ENCODE assay signal across 11 mouse cellular contexts in the genomic region with DNA sequence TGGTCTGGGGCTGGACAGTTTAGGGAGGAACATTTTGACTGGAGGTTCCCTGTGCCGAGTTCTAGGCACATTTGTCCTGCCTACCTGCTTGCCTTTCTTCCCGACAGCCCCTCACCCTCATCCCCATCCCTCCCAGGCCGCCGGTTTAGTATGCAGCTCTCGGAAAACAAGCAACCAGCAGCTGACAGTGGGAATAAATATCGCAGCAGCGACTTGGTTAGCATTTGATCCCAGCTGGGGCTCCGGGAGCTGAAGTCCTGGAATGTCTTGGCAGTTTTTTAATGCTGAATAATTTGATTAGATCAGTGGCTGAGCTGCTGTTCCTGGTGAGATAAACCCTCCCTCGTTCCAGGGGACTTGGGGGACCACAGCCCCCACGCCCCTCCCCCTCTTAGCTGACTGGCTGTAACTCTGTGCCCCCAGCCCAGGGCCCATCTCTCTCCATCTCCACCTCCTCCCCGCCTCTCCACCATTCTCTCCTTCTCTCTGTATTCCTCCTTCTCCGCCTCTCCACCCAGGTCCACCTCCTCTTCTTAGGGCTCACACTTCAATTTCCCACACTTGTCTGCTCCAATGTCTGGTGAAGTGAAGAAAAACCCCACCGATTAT. TPM values are rescaled to one million over a fixed set of nuclear protein-coding genes. Genes with fewer than 3 reads are reported as not detected.
DNase-seq lines count a peak whose midpoint lies in the region; ATAC-seq and TF ChIP-seq lines count a peak whose summit lies in the region.
"Had no signal": no experiment of that assay in that cellular context is flagged by ENCODE, and none has a peak within 500 bp of the region (broad histone marks: within the 10 kb centered on the region; RNA-seq: fewer than 3 reads in every experiment).

No protein-coding gene starts in this region.

- no peaks in the 10 kb centered on the region for H3K9me3 ChIP-seq in kidney, postnatal 0 days (replicated peaks; ENCODE audit: low read length)
- no peaks in the 10 kb centered on the region for H3K9me3 ChIP-seq in embryonic facial prominence, embryonic 14.5 days (ENCODE audit: control insufficient read depth, low read length)
- H3K9me3 ChIP-seq in hindbrain, embryonic 10.5 days, result no peaks in the 10 kb centered on the region
- no peaks in the 10 kb centered on the region for H3K9me3 ChIP-seq in midbrain, embryonic 16.5 days (replicated peaks; ENCODE audit: control insufficient read depth, low read length, poor library complexity, severe bottlenecking)

- no peak overlapping the region for H3K4me3 ChIP-seq in kidney, postnatal 0 days (replicated peaks; ENCODE audit: low read depth, low read length)
- H3K4me3 ChIP-seq in embryonic facial prominence, embryonic 14.5 days (ENCODE audit: low read depth, low read length), result no peak overlapping the region
- no peak overlapping the region for H3K4me3 ChIP-seq in hindbrain, embryonic 10.5 days
- no peak overlapping the region for H3K4me3 ChIP-seq in midbrain, embryonic 16.5 days (ENCODE audit: low read depth, low read length)
- no peak overlapping the region for H3K4me3 ChIP-seq in cerebellum, adult 2 months (replicated peaks; ENCODE audit: insufficient read depth, low read depth, low read length)

- H3K27me3 ChIP-seq in kidney, postnatal 0 days (ENCODE audit: insufficient read depth, low read length), result peaks cover 13% of the 10 kb centered on the region; the same call in 1 of the 2 replicates
- H3K27me3 ChIP-seq in embryonic facial prominence, embryonic 14.5 days (replicated peaks; ENCODE audit: control insufficient read depth, insufficient read depth, low read length), result peaks cover 20% of the 10 kb centered on the region
- H3K27me3 ChIP-seq in hindbrain, embryonic 10.5 days (ENCODE audit: insufficient read depth, poor library complexity, severe bottlenecking), result peaks cover 66% of the 10 kb centered on the region
- H3K27me3 ChIP-seq in midbrain, embryonic 16.5 days (ENCODE audit: control insufficient read depth, insufficient read depth, low read depth, low read length), result peaks cover 4% of the 10 kb centered on the region; the same call in 1 of the 2 replicates
- no peaks in the 10 kb centered on the region for H3K27me3 ChIP-seq in cerebellum, adult 2 months (ENCODE audit: control insufficient read depth, insufficient read depth, low read length)

- DNase-seq in kidney, postnatal 0 days (ENCODE audit: low spot score), result peak; percentile 69
- no peak for DNase-seq in kidney, adult 9 months
- DNase-seq in embryonic facial prominence, embryonic 14.5 days (ENCODE audit: low spot score), result peak; percentile 85
- no peak for DNase-seq in hindbrain, embryonic 10.5 days (ENCODE audit: low spot score)
- no peak for DNase-seq in testis, postnatal 10 days (ENCODE audit: low spot score)
- no peak for DNase-seq in cerebellum, adult 2 months
- DNase-seq: adrenal gland, adult 8-10 months had no signal

- TF ChIP-seq CTCF in kidney, postnatal 0 days (IDR thresholded peaks at IDR 0.05; ENCODE audit: low read depth), result no peak
- TF ChIP-seq CTCF in cerebellum, adult 2 months (IDR thresholded peaks at IDR 0.05; ENCODE audit: borderline replicate concordance, insufficient read depth, low read depth, low read length), result no peak

- WGBS in kidney, postnatal 0 days, result 17% methylated on average over 13 of the region's 13 CpGs
- WGBS in embryonic facial prominence, embryonic 14.5 days, result 7% methylated on average over 13 of the region's 13 CpGs
- WGBS in hindbrain, embryonic 10.5 days, result 15% methylated on average over 13 of the region's 13 CpGs
- 5% methylated on average over 12 of the region's 13 CpGs for WGBS in midbrain, embryonic 16.5 days
- WGBS in cerebellum, adult 2 months, result 14% methylated on average over 13 of the region's 13 CpGs

- no peak for ATAC-seq in kidney, postnatal 0 days (replicated peaks; ENCODE audit: low FRiP score, low read depth)
- ATAC-seq in embryonic facial prominence, embryonic 14.5 days (ENCODE audit: low read depth), result peak; percentile 50
- ATAC-seq in midbrain, embryonic 16.5 days, result peak; percentile 50
- no peak for ATAC-seq in cerebellum, adult (ENCODE audit: insufficient number of reproducible peaks, low FRiP score, low TSS enrichment)

- no peak for TF ChIP-seq POLR2A in cerebellum, adult 2 months (IDR thresholded peaks at IDR 0.05; ENCODE audit: borderline replicate concordance, insufficient read depth, low read length)

- no peaks in the 10 kb centered on the region for H3K4me1 ChIP-seq in kidney, postnatal 0 days (replicated peaks; ENCODE audit: insufficient read depth, low read length)
- peaks cover 11% of the 10 kb centered on the region for H3K4me1 ChIP-seq in embryonic facial prominence, embryonic 14.5 days (ENCODE audit: control insufficient read depth, insufficient read depth, low read length)
- H3K4me1 ChIP-seq in hindbrain, embryonic 10.5 days (replicated peaks), result peaks cover 40% of the 10 kb centered on the region
- peaks cover 29% of the 10 kb centered on the region for H3K4me1 ChIP-seq in midbrain, embryonic 16.5 days (ENCODE audit: control insufficient read depth, insufficient read depth, low read length)
- H3K4me1 ChIP-seq in cerebellum, adult 2 months (ENCODE audit: control insufficient read depth, insufficient read depth, low read length), result no peaks in the 10 kb centered on the region

- H3K36me3 ChIP-seq in kidney, postnatal 0 days (ENCODE audit: insufficient read depth, low read length), result no peaks in the 10 kb centered on the region
- H3K36me3 ChIP-seq in embryonic facial prominence, embryonic 14.5 days (ENCODE audit: control insufficient read depth, insufficient read depth, low read length), result no peaks in the 10 kb centered on the region
- peaks cover 27% of the 10 kb centered on the region for H3K36me3 ChIP-seq in hindbrain, embryonic 10.5 days
- no peaks in the 10 kb centered on the region for H3K36me3 ChIP-seq in midbrain, embryonic 16.5 days (ENCODE audit: control insufficient read depth, insufficient read depth, low read length)

- H3K27ac ChIP-seq in kidney, postnatal 0 days, result no peak overlapping the region
- H3K27ac ChIP-seq in embryonic facial prominence, embryonic 14.5 days (replicated peaks; ENCODE audit: low read depth, low read length), result no peak overlapping the region; the same call in 1 of the 2 replicates
- peak overlapping the region; percentile 66 for H3K27ac ChIP-seq in hindbrain, embryonic 10.5 days
- H3K27ac ChIP-seq in midbrain, embryonic 16.5 days (ENCODE audit: low read length), result peak overlapping the region; percentile 73
- no peak overlapping the region for H3K27ac ChIP-seq in cerebellum, adult 2 months (ENCODE audit: insufficient read depth, low read length)

- no peak overlapping the region for H3K4me2 ChIP-seq in kidney, postnatal 0 days (ENCODE audit: low read length)
- H3K4me2 ChIP-seq in embryonic facial prominence, embryonic 14.5 days (ENCODE audit: low read depth, low read length), result peak overlapping the region; percentile 31
- H3K4me2 ChIP-seq in midbrain, embryonic 16.5 days (ENCODE audit: low read length), result peak overlapping the region; percentile 19; the same call in 1 of the 2 replicates

- no peak overlapping the region for H3K9ac ChIP-seq in kidney, postnatal 0 days (ENCODE audit: low read depth, low read length)
- H3K9ac ChIP-seq in embryonic facial prominence, embryonic 14.5 days (ENCODE audit: low read depth, low read length), result 0 out of 2 replicates have a peak overlapping the region, but pooled peaks have one; percentile 14
- H3K9ac ChIP-seq in midbrain, embryonic 16.5 days (ENCODE audit: low read depth, low read length), result peak overlapping the region; percentile 42

RNA-seq across cellular contexts. Expression of gene Gm26897, which starts 8.7 kb away (rescaled TPM):
- not detected in 2 replicates for polyA plus RNA-seq in kidney, postnatal 0 days (2015; fragmentation: Nextera tagmentation; extraction: Ambion mirVana)
- not detected in 2 replicates for polyA plus RNA-seq in embryonic facial prominence, embryonic 14.5 days (2014; fragmentation: Nextera tagmentation; extraction: Ambion mirVana)
- polyA plus RNA-seq in hindbrain, embryonic 10.5 days (2016; fragmentation: Nextera tagmentation; extraction: Ambion mirVana), result not detected in 2 replicates
- polyA plus RNA-seq in midbrain, embryonic 16.5 days (2015; fragmentation: Nextera tagmentation; extraction: Ambion mirVana), result not detected in 2 replicates
- polyA plus RNA-seq in cerebellum, adult 2 months (2012; rRNA removed), result not detected in 2 replicates
- polyA plus RNA-seq: heart, postnatal 0 days; liver, adult 2 months had no signal

Comparison
In these comparisons a context has a peak if more than half of its experiments do, and no peak if none do; other contexts are left out.
1. DNase-seq: peak in kidney, postnatal 0 days (single experiment) and embryonic facial prominence, embryonic 14.5 days (single experiment); none in kidney, adult 9 months (single experiment), hindbrain, embryonic 10.5 days (single experiment), testis, postnatal 10 days (single experiment) and cerebellum, adult 2 months (0 of 2).
2. ATAC-seq: peak in embryonic facial prominence, embryonic 14.5 days (single experiment) and midbrain, embryonic 16.5 days (single experiment); none in kidney, postnatal 0 days (single experiment) and cerebellum, adult (single experiment).
3. H3K27ac ChIP-seq: peak in hindbrain, embryonic 10.5 days (single experiment) and midbrain, embryonic 16.5 days (single experiment); none in kidney, postnatal 0 days (single experiment), embryonic facial prominence, embryonic 14.5 days (single experiment) and cerebellum, adult 2 months (single experiment).